Mouse (Mus musculus): ENCODE measurements at regions not wholly inside any gene's neighbourhood (a gene's known extent, or its start where the extent isn't known, plus 50 kb on each side); places are given as distances from the start of the nearest gene placed in this dataset.

GRCm38 (mm10) chr5:132673599-132674305, 130.6 kb upstream of the Auts2 start:
- Histone ChIP-seq H3K36me3 (ENCODE audit: control insufficient read depth, insufficient read depth, low read length) (no peaks in the 10 kb centered on the region), H3K4me3 (ENCODE audit: low read depth, low read length) (no peak overlapping the region), H3K27ac (ENCODE audit: low read length) (no peak overlapping the region), H3K27me3 (ENCODE audit: control insufficient read depth, insufficient read depth, low read length) (no peaks in the 10 kb centered on the region), H3K9me3 (ENCODE audit: control insufficient read depth, low read depth, low read length) (no peaks in the 10 kb centered on the region), H3K9ac (replicated peaks; ENCODE audit: low read depth, low read length) (no peak overlapping the region), H3K4me1 (ENCODE audit: control insufficient read depth, insufficient read depth, low read length) (no peaks in the 10 kb centered on the region), H3K4me2 (replicated peaks; ENCODE audit: low read depth, low read length) (no peak overlapping the region)
- ATAC-seq (ENCODE audit: insufficient number of reproducible peaks, insufficient read depth, low FRiP score, low read depth): no peak
- 56% methylated on average over 6 of the region's 6 CpGs for WGBS

GRCm38 (mm10) chr5:132671496-132671895, 128.4 kb upstream of the Auts2 start:
- no peak overlapping the region for H3K27ac ChIP-seq (ENCODE audit: low read length)
- no peak overlapping the region for H3K9ac ChIP-seq (replicated peaks; ENCODE audit: low read depth, low read length)
- no peak for ATAC-seq (ENCODE audit: insufficient number of reproducible peaks, insufficient read depth, low FRiP score, low read depth)
- no peaks in the 10 kb centered on the region for H3K4me1 ChIP-seq (ENCODE audit: control insufficient read depth, insufficient read depth, low read length)
- H3K4me2 ChIP-seq (replicated peaks; ENCODE audit: low read depth, low read length): no peak overlapping the region
- 58% methylated on average over 5 of the region's 5 CpGs for WGBS
- H3K27me3 ChIP-seq (ENCODE audit: control insufficient read depth, insufficient read depth, low read length): no peaks in the 10 kb centered on the region
- H3K36me3 ChIP-seq (ENCODE audit: control insufficient read depth, insufficient read depth, low read length): no peaks in the 10 kb centered on the region
- no peaks in the 10 kb centered on the region for H3K9me3 ChIP-seq (ENCODE audit: control insufficient read depth, low read depth, low read length)
- no peak overlapping the region for H3K4me3 ChIP-seq (ENCODE audit: low read depth, low read length)

DNA sequence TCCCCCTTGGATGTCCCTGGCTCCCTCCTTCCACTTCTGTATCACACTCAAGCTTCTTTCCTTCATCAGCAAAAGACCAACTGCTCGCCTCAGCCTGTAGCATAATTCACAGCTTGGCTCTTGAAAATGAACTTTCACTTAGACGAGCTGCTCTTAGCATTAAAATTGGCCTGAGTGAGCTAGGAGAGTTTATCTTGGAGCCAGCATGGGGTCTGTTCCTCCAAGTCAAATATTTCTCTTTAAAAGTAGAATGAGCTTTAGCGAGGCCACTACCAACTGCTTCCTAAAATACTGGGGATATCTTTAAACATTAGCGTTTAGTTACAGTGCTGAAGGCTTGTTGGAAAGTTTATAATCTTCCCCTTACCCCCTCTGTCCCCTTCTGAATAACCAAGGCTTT, 124.2 kb upstream of the Auts2 start:
- no peaks in the 10 kb centered on the region for H3K27me3 ChIP-seq (ENCODE audit: control insufficient read depth, insufficient read depth, low read length)
- 36% methylated on average over 4 of the region's 4 CpGs for WGBS

GRCm38 (mm10) chr5:132661266-132661665, 118.1 kb upstream of the Auts2 start:
- WGBS: 67% methylated on average over 1 of the region's 1 CpGs
- Histone ChIP-seq H3K36me3 (ENCODE audit: control insufficient read depth, insufficient read depth, low read length) (no peaks in the 10 kb centered on the region), H3K9ac (replicated peaks; ENCODE audit: low read depth, low read length) (no peak overlapping the region), H3K9me3 (ENCODE audit: control insufficient read depth, low read depth, low read length) (peaks cover 6% of the 10 kb centered on the region; the same call in 1 of the 2 replicates), H3K27ac (ENCODE audit: low read length) (no peak overlapping the region), H3K4me2 (replicated peaks; ENCODE audit: low read depth, low read length) (no peak overlapping the region), H3K4me3 (ENCODE audit: low read depth, low read length) (no peak overlapping the region), H3K4me1 (ENCODE audit: control insufficient read depth, insufficient read depth, low read length) (no peaks in the 10 kb centered on the region), H3K27me3 (ENCODE audit: control insufficient read depth, insufficient read depth, low read length) (no peaks in the 10 kb centered on the region)
- no peak for ATAC-seq (ENCODE audit: insufficient number of reproducible peaks, insufficient read depth, low FRiP score, low read depth)

More for the DNA sequence above, 124.2 kb upstream of the Auts2 start:
- no peak overlapping the region for H3K9ac ChIP-seq (replicated peaks; ENCODE audit: low read depth, low read length)
- H3K27ac ChIP-seq (ENCODE audit: low read length): no peak overlapping the region
- H3K36me3 ChIP-seq (ENCODE audit: control insufficient read depth, insufficient read depth, low read length): no peaks in the 10 kb centered on the region
- no peaks in the 10 kb centered on the region for H3K4me1 ChIP-seq (ENCODE audit: control insufficient read depth, insufficient read depth, low read length)
- no peak overlapping the region for H3K4me3 ChIP-seq (ENCODE audit: low read depth, low read length)
- ATAC-seq (ENCODE audit: insufficient number of reproducible peaks, insufficient read depth, low FRiP score, low read depth): no peak
- no peak overlapping the region for H3K4me2 ChIP-seq (replicated peaks; ENCODE audit: low read depth, low read length)
- no peaks in the 10 kb centered on the region for H3K9me3 ChIP-seq (ENCODE audit: control insufficient read depth, low read depth, low read length)

DNA sequence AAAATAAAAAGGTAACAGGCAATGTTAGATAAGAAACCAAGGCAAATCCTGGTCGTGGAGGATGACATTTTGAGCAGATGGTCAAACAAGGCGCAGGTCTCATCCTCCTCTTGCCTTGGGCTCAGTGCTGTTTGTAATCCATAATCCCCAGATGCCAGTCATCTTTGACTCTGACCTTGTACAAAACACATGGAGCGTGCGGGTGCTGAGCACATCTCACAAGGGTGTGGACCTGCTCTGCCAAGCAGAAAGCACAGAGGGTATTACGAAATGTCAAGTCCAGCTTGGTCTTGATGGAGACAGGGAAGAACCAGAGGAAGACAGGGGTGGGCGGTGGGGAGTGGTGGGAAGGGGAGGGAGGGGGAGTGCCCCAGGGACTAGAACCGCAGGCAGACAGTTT, 116.9 kb upstream of the Auts2 start:
- Histone ChIP-seq H3K36me3 (ENCODE audit: control insufficient read depth, insufficient read depth, low read length) (no peaks in the 10 kb centered on the region), H3K4me1 (ENCODE audit: control insufficient read depth, insufficient read depth, low read length) (no peaks in the 10 kb centered on the region), H3K27me3 (ENCODE audit: control insufficient read depth, insufficient read depth, low read length) (no peaks in the 10 kb centered on the region), H3K4me3 (ENCODE audit: low read depth, low read length) (no peak overlapping the region), H3K4me2 (replicated peaks; ENCODE audit: low read depth, low read length) (no peak overlapping the region), H3K9ac (replicated peaks; ENCODE audit: low read depth, low read length) (no peak overlapping the region), H3K27ac (ENCODE audit: low read length) (no peak overlapping the region), H3K9me3 (ENCODE audit: control insufficient read depth, low read depth, low read length) (peaks cover 6% of the 10 kb centered on the region; the same call in 1 of the 2 replicates)
- ATAC-seq (ENCODE audit: insufficient number of reproducible peaks, insufficient read depth, low FRiP score, low read depth): no peak
- 70% methylated on average over 7 of the region's 7 CpGs for WGBS

GRCm38 (mm10) chr5:132654382-132654781, 111.2 kb upstream of the Auts2 start:
- H3K4me2 ChIP-seq (replicated peaks; ENCODE audit: low read depth, low read length): no peak overlapping the region
- 77% methylated on average over 7 of the region's 7 CpGs for WGBS
- H3K9me3 ChIP-seq (ENCODE audit: control insufficient read depth, low read depth, low read length): peaks cover 6% of the 10 kb centered on the region; the same call in 1 of the 2 replicates
- no peak overlapping the region for H3K4me3 ChIP-seq (ENCODE audit: low read depth, low read length)
- no peaks in the 10 kb centered on the region for H3K27me3 ChIP-seq (ENCODE audit: control insufficient read depth, insufficient read depth, low read length)
- H3K9ac ChIP-seq (replicated peaks; ENCODE audit: low read depth, low read length): no peak overlapping the region
- no peaks in the 10 kb centered on the region for H3K4me1 ChIP-seq (ENCODE audit: control insufficient read depth, insufficient read depth, low read length)
- no peak for ATAC-seq (ENCODE audit: insufficient number of reproducible peaks, insufficient read depth, low FRiP score, low read depth)
- H3K27ac ChIP-seq (ENCODE audit: low read length): no peak overlapping the region
- H3K36me3 ChIP-seq (ENCODE audit: control insufficient read depth, insufficient read depth, low read length): no peaks in the 10 kb centered on the region

- peak; percentile 53; the same call in 1 of the 2 replicates for ATAC-seq (ENCODE audit: insufficient number of reproducible peaks, insufficient read depth, low FRiP score, low read depth)
- no peak overlapping the region for H3K4me2 ChIP-seq (replicated peaks; ENCODE audit: low read depth, low read length)
- no peaks in the 10 kb centered on the region for H3K4me1 ChIP-seq (ENCODE audit: control insufficient read depth, insufficient read depth, low read length)
- H3K27ac ChIP-seq (ENCODE audit: low read length): no peak overlapping the region
- H3K36me3 ChIP-seq (ENCODE audit: control insufficient read depth, insufficient read depth, low read length): no peaks in the 10 kb centered on the region
- 31% methylated on average over 6 of the region's 6 CpGs for WGBS
- no peak overlapping the region for H3K4me3 ChIP-seq (ENCODE audit: low read depth, low read length)
- peaks cover 6% of the 10 kb centered on the region; the same call in 1 of the 2 replicates for H3K9me3 ChIP-seq (ENCODE audit: control insufficient read depth, low read depth, low read length)
- H3K9ac ChIP-seq (replicated peaks; ENCODE audit: low read depth, low read length): no peak overlapping the region
- no peaks in the 10 kb centered on the region for H3K27me3 ChIP-seq (ENCODE audit: control insufficient read depth, insufficient read depth, low read length)
These were observed 110.7 kb upstream of the Auts2 start for GRCm38 (mm10) chr5:132653694-132654300.

DNA sequence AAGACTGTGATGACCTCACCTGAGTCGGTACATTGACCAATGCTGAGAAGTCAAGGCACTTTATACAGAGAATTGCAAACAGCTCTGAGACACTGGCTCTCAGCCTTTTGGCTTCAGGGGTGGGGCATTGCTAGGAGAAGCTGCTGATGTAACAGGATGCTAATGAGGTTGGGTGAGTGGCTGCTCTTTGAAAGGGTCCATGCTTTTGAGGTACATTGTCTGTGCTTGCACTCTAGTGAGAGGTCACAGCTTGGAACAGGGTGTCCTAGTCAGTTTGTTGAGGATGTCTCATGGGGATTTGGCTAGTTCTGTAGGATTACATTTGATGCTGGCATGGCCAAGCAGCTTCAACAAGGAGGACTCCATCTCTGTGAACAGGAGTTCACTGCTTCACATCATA, 109.1 kb upstream of the Auts2 start:
- no peak overlapping the region for H3K9ac ChIP-seq (replicated peaks; ENCODE audit: low read depth, low read length)
- whole genome bisulfite sequencing: 21% methylated on average over 1 of the region's 1 CpGs
- no peaks in the 10 kb centered on the region for H3K4me1 ChIP-seq (ENCODE audit: control insufficient read depth, insufficient read depth, low read length)
- no peak overlapping the region for H3K4me2 ChIP-seq (replicated peaks; ENCODE audit: low read depth, low read length)
- no peak overlapping the region for H3K27ac ChIP-seq (ENCODE audit: low read length)
- H3K9me3 ChIP-seq (ENCODE audit: control insufficient read depth, low read depth, low read length): peaks cover 4% of the 10 kb centered on the region; the same call in 1 of the 2 replicates
- no peaks in the 10 kb centered on the region for H3K27me3 ChIP-seq (ENCODE audit: control insufficient read depth, insufficient read depth, low read length)
- ATAC-seq (ENCODE audit: insufficient number of reproducible peaks, insufficient read depth, low FRiP score, low read depth): no peak
- no peak overlapping the region for H3K4me3 ChIP-seq (ENCODE audit: low read depth, low read length)
- no peaks in the 10 kb centered on the region for H3K36me3 ChIP-seq (ENCODE audit: control insufficient read depth, insufficient read depth, low read length)
